Mouse (Mus musculus) kidney, adult 11 months (tissue): ENCODE results near the gene Ctsl.

Source experiments
- DNase-seq: peaks from one replicate; pipeline ENCODE4 v3.0.0; 2022

Ctsl gene

GRCm38 (mm10) chr13:64370173-64370940 is at the start of gene Ctsl:
Gene Ctsl, minus strand, starts transcription at chr13:64370890.
- DNase-seq: peak; percentile 97

- DNase-seq: peak; percentile 62
Measured at GRCm38 (mm10) chr13:64416955-64417601, 46.4 kb upstream of the Ctsl start.

DNA sequence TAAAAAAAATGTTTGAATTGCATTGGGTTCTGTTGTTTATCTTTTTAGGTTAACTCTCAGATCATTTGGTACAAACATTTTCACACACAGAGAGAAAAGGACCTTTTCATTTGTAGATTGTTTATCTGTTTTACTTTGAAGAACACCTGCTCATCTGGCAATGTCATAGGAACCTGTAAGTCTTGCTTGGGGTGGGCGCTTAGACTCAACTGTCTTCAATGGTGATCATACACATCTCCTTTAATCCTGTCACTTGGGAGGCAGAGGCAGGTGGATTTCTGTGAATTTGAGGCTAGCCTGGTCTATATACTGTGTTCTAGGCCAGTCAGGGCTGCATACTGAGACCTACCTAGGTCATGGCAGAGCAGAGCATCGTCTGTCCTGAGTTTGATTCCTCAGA is 45.0 kb upstream of the Ctsl start:
- no peak for DNase-seq

GRCm38 (mm10) chr13:64412752-64413257 is 42.1 kb upstream of the Ctsl start:
- DNase-seq: no peak

- no peak for DNase-seq
Measured at GRCm38 (mm10) chr13:64411282-64411681, 40.6 kb upstream of the Ctsl start.

GRCm38 (mm10) chr13:64410604-64411003 is 39.9 kb upstream of the Ctsl start:
- DNase-seq: no peak

DNA sequence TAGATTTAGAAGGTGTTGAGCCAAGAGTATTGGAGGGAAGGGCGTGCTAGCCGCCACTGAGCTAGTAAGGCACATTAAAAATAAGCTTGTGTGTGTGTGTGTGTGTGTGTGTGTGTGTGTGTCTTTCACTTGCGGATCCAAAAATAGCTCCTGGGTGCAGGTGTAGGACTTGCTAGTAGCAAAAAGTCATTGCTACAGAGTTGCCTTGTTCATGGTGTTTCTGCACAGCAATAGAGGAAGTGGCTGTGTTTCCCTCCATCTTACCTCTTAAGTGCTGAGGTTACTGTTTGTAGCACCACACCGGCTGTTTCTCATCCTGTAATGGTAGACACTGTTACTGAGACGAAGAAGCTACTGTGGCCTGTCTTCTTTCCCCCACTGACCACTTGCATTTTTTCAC is 37.3 kb upstream of the Ctsl start:
- DNase-seq: no peak

DNA sequence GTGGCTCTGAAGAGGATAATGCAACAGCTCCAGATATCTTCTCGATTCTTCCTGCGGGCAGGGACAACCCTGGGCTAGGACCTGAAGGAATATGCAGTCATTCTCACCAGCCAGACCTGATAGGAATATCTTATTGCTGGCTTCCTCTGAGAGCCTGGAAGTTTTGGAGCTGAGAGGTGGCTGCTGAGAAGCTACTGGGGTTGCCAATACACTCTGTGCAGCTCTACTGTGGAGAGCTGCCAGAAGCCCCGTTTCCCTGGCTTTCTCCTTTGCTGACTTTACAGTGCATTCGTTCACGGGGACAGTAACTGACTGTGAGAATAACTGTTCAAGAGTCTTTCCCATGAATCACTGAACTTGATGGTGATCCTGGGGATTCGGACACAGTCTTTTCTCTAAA is 34.9 kb upstream of the Ctsl start:
- DNase-seq: no peak

DNA sequence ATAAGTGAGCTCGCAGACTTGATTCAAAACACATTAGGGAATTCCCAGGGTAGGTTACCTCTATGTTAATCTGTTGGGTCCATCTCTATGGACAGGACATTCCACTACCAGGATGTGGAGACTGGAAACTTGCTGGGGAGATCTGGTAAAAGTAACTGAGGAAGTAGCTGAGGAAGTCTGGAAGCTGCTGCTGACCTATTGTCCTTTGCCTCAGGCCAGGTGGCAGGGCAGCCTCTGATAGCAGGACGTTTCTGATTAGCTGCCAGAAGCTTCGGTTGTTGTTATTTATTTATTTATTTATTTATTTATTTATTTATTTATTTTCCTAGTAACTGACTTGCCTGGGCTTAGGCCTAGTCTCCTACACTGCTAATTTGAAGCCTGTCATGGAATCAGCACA is 32.8 kb upstream of the Ctsl start:
- no peak for DNase-seq

GRCm38 (mm10) chr13:64402951-64403460 is 32.3 kb upstream of the Ctsl start:
- no peak for DNase-seq

DNA sequence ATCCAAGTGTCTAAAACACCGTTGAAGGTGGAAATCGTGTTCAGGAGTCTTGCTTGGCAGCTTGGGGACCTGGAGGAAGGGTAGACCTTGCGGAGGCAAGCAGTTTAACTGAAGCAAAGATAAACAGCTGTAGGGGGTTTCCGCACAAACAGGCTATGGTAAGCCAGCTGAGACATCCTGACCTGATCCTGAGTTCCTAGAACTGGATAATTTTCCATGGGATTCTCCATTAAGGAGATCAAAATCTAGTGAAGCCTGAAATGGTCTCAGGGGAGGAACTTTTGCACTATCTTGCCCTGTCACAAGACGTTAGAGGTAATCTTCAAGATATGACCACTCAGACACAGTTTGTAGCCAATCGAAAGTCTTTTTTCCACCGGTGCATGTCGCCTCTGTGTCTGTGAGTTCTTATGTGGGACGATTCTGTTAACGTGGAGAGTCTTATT is 31.8 kb upstream of the Ctsl start:
- no peak for DNase-seq

DNA sequence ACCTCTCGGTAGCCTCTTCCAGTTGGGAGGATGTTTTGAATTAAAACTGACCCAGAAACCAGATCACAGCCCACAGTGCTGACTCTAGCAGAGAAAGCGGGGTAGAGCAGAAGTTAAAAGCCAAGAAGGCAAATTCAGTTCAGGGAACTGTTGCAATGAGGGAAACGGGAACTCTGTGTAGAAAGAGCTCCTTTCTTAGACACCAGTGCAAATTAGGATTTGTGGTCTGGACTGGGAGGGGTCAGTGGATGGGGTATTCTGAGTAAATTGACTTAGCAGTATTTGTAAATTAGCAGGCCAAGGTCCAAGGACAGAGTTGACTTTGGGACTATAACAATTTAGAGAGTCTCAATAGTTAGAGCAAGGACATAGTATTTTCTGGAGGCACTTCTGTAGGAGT is 31.3 kb upstream of the Ctsl start:
- DNase-seq: no peak

DNA sequence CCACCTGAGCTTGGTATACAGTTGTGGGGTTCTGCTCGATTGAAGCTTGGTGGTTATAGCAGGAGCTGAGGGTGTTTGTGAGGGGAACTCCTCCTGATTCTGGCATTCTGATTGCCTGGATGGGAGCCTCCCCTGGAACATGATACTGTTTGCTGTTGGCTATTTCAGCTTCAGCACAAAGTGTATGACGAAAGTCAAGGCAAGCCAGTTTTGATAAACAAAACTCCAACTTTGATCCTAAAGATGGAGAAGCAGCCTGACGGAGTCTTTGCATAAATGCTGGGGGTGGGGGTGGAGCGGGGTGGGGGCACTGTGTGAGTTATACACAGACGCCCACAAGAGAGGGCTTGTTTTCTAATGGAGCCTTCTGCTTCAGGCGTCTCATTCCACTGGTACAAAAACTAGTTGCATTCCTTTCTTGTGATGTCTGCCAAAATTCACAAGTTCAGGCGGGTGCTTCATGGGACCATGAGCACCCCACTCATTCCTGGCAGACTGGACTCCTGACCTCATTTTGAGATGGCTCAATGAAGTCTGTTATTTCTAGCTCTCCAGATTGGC is 30.2 kb upstream of the Ctsl start:
- DNase-seq: peak; percentile 79

GRCm38 (mm10) chr13:64399906-64400305 is 29.2 kb upstream of the Ctsl start:
- no peak for DNase-seq

DNA sequence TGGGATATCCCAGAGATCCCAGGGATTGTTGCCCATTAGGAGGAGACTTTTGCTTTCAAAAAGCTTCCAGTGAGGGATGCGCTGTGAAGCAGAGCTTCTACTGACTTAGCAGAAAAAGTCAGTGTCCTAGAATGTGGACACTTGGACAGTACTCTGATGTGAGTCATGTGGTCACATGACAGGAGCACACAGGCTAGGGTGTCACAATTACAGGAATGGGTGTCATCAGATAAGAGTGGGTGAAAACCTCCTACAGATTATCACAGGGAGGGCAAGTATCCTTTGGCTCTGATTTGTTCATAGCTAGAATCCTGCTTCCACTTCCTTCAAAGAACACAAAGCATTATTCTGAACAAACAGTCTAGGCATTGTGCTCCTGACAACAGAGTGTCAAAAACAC is 27.4 kb upstream of the Ctsl start:
- no peak for DNase-seq

- DNase-seq: no peak
Measured at GRCm38 (mm10) chr13:64396979-64397378, 26.3 kb upstream of the Ctsl start.

GRCm38 (mm10) chr13:64388415-64388814 is 17.7 kb upstream of the Ctsl start:
- no peak for DNase-seq

GRCm38 (mm10) chr13:64386048-64386447 is 15.4 kb upstream of the Ctsl start:
- DNase-seq: peak; percentile 67

GRCm38 (mm10) chr13:64384937-64385336 is 14.2 kb upstream of the Ctsl start:
- no peak for DNase-seq

DNA sequence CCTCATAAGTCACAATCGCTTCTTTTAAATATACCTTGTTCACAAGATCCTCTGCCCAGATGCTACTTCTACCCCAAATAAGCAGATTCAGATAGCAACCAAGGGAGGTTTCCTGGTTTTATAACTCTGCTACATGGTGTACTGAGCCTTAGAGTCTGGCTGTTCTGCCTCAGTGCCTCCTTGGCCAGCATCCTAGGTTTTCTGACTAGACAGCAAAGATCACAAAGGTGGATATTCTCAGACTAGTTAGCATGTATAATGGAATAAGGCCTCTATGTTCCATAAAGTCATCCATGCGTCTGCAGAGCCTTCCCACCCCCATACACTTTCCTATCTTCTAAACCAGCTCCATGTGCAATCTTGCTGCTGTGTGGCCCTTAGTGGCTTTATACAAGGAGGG is 9.6 kb upstream of the Ctsl start:
- DNase-seq: peak; percentile 76

- no peak for DNase-seq
Measured at GRCm38 (mm10) chr13:64378601-64379000, 7.9 kb upstream of the Ctsl start.

DNA sequence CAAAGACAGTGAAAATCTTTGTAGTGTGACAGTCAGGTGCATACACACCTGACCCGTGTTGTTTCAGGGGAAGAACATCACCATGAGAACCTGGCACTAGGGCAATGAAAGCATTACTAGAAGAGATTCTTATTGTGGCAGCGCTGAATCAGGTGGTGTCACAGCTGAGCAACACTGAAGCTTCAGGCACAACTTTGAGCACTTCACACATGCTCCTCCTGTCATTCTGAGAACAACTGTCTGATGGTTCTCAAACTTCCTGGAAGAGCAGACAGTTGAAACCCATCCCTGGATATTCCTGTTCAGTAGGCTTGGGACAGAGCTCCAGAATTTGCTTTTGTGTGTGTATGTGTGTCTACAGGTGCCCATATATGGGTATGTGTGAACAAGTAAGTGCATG is 5.8 kb upstream of the Ctsl start:
- DNase-seq: no peak

- no peak for DNase-seq
Measured at GRCm38 (mm10) chr13:64375160-64375559, 4.5 kb upstream of the Ctsl start.

DNA sequence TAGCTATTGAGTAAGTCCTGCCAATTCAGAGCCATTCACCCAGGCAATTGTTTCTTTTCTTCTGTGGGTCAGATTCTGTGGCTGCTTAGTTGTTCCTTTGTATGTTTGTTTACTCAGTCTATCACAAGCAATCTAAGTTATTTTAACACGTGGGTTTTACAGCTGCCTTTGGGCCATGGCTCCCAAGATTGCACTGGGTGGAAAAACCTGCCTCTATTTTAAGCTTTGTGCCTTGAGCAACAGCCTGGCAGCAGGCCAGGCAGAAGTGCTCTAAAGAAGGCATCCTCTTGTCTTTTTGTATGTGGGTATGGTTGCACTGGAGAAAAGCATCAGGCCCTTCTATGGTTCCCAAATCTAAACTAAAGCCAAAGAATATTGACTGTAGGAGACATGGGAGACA is 3.0 kb upstream of the Ctsl start:
- no peak for DNase-seq
